Mouse (Mus musculus): Measurements from ENCODE around the gene Bmp4. TPM values are rescaled to one million over a fixed set of nuclear protein-coding genes. Genes with fewer than 3 reads are reported as not detected.
A peak's percentile ranks its signal among the peaks of the same experiment; 100 is the strongest.

The Bmp4 gene
- total and polyA plus RNA-seq, 2 experiments from 2014 or later = 4.6 to 7.0 TPM

DNA sequence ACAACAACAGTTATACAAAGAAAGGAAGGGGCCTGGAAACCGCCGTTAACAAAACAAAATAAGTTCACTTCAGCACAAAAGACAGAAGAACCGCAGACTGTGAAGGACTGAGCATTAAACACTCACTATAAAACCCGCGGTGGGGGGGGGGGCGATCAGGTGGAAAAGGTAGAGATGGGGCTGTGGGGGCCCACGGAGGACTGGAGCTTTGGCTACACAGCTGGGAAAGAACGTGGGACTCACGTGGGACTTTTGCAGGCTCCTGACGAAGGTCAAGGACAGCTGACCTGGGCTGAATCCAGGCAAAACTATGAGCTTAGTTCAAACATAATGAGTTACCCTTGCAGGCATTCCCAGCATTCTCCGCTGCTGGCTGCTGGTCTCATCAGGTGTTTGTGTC is 28.8 kb upstream of the Bmp4 start:
- ATAC-seq (ENCODE audit: low FRiP score) (no peak), DNase-seq (ENCODE audit: low spot score) (no peak)
- 35% methylated on average over 11 of the region's 11 CpGs for WGBS
- Histone ChIP-seq H3K27ac (ENCODE audit: low read depth, low read length) (no peak overlapping the region), H3K9ac (replicated peaks; ENCODE audit: low read length, poor library complexity, severe bottlenecking) (no peak overlapping the region), H3K27me3 (ENCODE audit: insufficient read depth, low read length) (no peaks in the 10 kb centered on the region), H3K36me3 (ENCODE audit: insufficient read depth, low read length) (no peaks in the 10 kb centered on the region), H3K4me1 (ENCODE audit: insufficient read depth, low read length) (no peaks in the 10 kb centered on the region), H3K4me3 (ENCODE audit: low read depth, low read length) (no peak overlapping the region), H3K4me2 (ENCODE audit: low read depth, low read length, poor library complexity, severe bottlenecking) (no peak overlapping the region), H3K9me3 (ENCODE audit: low read length) (no peaks in the 10 kb centered on the region)
- no peak for TF ChIP-seq CTCF (IDR thresholded peaks at IDR 0.05)

- no peak overlapping the region for H3K4me2 ChIP-seq (ENCODE audit: low read depth, low read length, poor library complexity, severe bottlenecking)
- H3K9me3 ChIP-seq (ENCODE audit: low read length) = no peaks in the 10 kb centered on the region
- no peak overlapping the region for H3K9ac ChIP-seq (replicated peaks; ENCODE audit: low read length, poor library complexity, severe bottlenecking)
- H3K27ac ChIP-seq (ENCODE audit: low read depth, low read length) = no peak overlapping the region
- no peak for ATAC-seq (ENCODE audit: low FRiP score)
- no peaks in the 10 kb centered on the region for H3K27me3 ChIP-seq (ENCODE audit: insufficient read depth, low read length)
- no peak overlapping the region for H3K4me3 ChIP-seq (ENCODE audit: low read depth, low read length)
- TF ChIP-seq CTCF (IDR thresholded peaks at IDR 0.05) = no peak
- no peaks in the 10 kb centered on the region for H3K36me3 ChIP-seq (ENCODE audit: insufficient read depth, low read length)
- DNase-seq (ENCODE audit: low spot score) = no peak
- no peaks in the 10 kb centered on the region for H3K4me1 ChIP-seq (ENCODE audit: insufficient read depth, low read length)
- WGBS = 51% methylated on average over 15 of the region's 15 CpGs
Measured at GRCm38 (mm10) chr14:46418371-46419097, 28.1 kb upstream of the Bmp4 start.

DNA sequence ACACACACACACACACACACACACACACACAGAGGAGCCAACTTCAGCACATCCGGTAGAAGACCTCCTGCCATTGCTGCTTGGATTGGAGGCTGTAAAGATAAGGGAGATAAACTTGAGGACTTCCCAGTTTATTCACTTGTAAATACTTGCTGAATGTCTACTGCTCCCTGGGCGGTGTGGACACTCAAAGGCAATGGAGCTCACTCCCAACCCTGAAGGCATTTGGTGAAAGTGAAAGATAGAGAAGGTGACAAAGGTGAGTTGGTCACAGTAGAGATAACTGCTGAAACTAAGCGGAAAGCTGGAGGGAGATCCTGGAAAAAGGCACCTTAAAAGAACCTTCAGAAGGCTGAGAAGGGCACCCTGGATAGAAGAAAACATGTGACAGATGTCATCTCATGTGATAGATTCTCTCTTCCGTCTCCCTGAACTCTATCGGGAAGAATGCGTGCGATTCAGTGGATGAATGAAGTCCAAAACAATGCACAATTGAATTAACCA is 22.1 kb upstream of the Bmp4 start:
- Histone ChIP-seq H3K4me3 (ENCODE audit: low read depth, low read length) (no peak overlapping the region), H3K9ac (replicated peaks; ENCODE audit: low read length, poor library complexity, severe bottlenecking) (no peak overlapping the region), H3K4me2 (ENCODE audit: low read depth, low read length, poor library complexity, severe bottlenecking) (no peak overlapping the region), H3K36me3 (ENCODE audit: insufficient read depth, low read length) (no peaks in the 10 kb centered on the region), H3K4me1 (ENCODE audit: insufficient read depth, low read length) (no peaks in the 10 kb centered on the region), H3K27ac (ENCODE audit: low read depth, low read length) (no peak overlapping the region), H3K9me3 (ENCODE audit: low read length) (no peaks in the 10 kb centered on the region), H3K27me3 (ENCODE audit: insufficient read depth, low read length) (no peaks in the 10 kb centered on the region)
- WGBS = 80% methylated on average over 7 of the region's 7 CpGs
- TF ChIP-seq CTCF (IDR thresholded peaks at IDR 0.05) = no peak
- no peak for ATAC-seq (ENCODE audit: low FRiP score)
- DNase-seq (ENCODE audit: low spot score) = no peak

DNA sequence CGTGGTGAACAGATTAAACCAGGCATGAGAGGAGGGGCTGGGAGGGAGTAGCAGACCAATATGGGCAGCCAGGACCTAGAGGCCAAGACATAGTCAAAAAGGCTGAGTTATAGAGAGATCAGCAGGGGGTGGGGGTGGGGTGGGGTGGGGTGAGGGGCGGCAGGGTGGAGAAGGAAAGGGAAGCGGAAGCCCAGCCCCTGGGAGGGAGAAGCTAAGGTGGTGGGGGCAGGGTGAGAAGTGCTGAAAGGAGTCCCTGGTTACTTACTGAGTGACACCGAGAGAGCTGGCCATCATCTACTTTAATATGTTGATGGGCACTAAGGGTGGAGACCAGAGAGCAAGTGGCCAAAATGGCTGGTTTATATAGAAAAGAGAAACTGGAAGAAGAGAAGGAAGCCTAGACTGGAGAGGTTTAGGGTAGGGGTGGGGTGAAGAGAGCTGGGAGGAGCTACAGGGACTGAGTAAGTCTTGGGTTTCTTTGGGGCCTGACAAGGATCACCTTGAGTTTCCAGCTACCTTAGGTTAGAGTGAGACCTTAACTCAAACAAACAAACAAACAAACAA is 20.2 kb upstream of the Bmp4 start:
- ATAC-seq (ENCODE audit: low FRiP score) (no peak), DNase-seq (ENCODE audit: low spot score) (no peak)
- Histone ChIP-seq H3K4me2 (ENCODE audit: low read depth, low read length, poor library complexity, severe bottlenecking) (no peak overlapping the region), H3K4me1 (ENCODE audit: insufficient read depth, low read length) (no peaks in the 10 kb centered on the region), H3K9me3 (ENCODE audit: low read length) (no peaks in the 10 kb centered on the region), H3K4me3 (ENCODE audit: low read depth, low read length) (no peak overlapping the region), H3K36me3 (ENCODE audit: insufficient read depth, low read length) (no peaks in the 10 kb centered on the region), H3K27ac (ENCODE audit: low read depth, low read length) (no peak overlapping the region), H3K9ac (replicated peaks; ENCODE audit: low read length, poor library complexity, severe bottlenecking) (no peak overlapping the region), H3K27me3 (ENCODE audit: insufficient read depth, low read length) (no peaks in the 10 kb centered on the region)
- no peak for TF ChIP-seq CTCF (IDR thresholded peaks at IDR 0.05)
- WGBS = 57% methylated on average over 4 of the region's 4 CpGs

GRCm38 (mm10) chr14:46409016-46409415 is 18.5 kb upstream of the Bmp4 start:
- ATAC-seq (ENCODE audit: low FRiP score) = no peak
- no peak for TF ChIP-seq CTCF (IDR thresholded peaks at IDR 0.05)

GRCm38 (mm10) chr14:46408319-46408718 is 17.9 kb upstream of the Bmp4 start:
- ATAC-seq (ENCODE audit: low FRiP score) = no peak
- DNase-seq (ENCODE audit: low spot score) = no peak
- Histone ChIP-seq H3K4me1 (ENCODE audit: insufficient read depth, low read length) (no peaks in the 10 kb centered on the region), H3K27me3 (ENCODE audit: insufficient read depth, low read length) (no peaks in the 10 kb centered on the region), H3K4me3 (ENCODE audit: low read depth, low read length) (no peak overlapping the region), H3K9ac (replicated peaks; ENCODE audit: low read length, poor library complexity, severe bottlenecking) (no peak overlapping the region), H3K4me2 (ENCODE audit: low read depth, low read length, poor library complexity, severe bottlenecking) (no peak overlapping the region), H3K9me3 (ENCODE audit: low read length) (no peaks in the 10 kb centered on the region), H3K36me3 (ENCODE audit: insufficient read depth, low read length) (no peaks in the 10 kb centered on the region), H3K27ac (ENCODE audit: low read depth, low read length) (no peak overlapping the region)
- 86% methylated on average over 3 of the region's 3 CpGs for WGBS
- no peak for TF ChIP-seq CTCF (IDR thresholded peaks at IDR 0.05)

More at GRCm38 (mm10) chr14:46409016-46409415, 18.5 kb upstream of the Bmp4 start:
- DNase-seq (ENCODE audit: low spot score) = peak; percentile 15
- no peak overlapping the region for H3K9ac ChIP-seq (replicated peaks; ENCODE audit: low read length, poor library complexity, severe bottlenecking)
- H3K4me2 ChIP-seq (ENCODE audit: low read depth, low read length, poor library complexity, severe bottlenecking) = no peak overlapping the region
- H3K9me3 ChIP-seq (ENCODE audit: low read length) = no peaks in the 10 kb centered on the region
- H3K4me1 ChIP-seq (ENCODE audit: insufficient read depth, low read length) = no peaks in the 10 kb centered on the region
- no peak overlapping the region for H3K27ac ChIP-seq (ENCODE audit: low read depth, low read length)
- no peaks in the 10 kb centered on the region for H3K27me3 ChIP-seq (ENCODE audit: insufficient read depth, low read length)
- H3K4me3 ChIP-seq (ENCODE audit: low read depth, low read length) = no peak overlapping the region
- 75% methylated on average over 10 of the region's 10 CpGs for WGBS
- H3K36me3 ChIP-seq (ENCODE audit: insufficient read depth, low read length) = no peaks in the 10 kb centered on the region

Data from midbrain, postnatal 0 days (tissue).